Comparison of ENCODE assay signal across 9 mouse cellular contexts in genomic region chr14:61571366-61571765, GRCm38 (mm10). TPM values are rescaled to one million over a fixed set of nuclear protein-coding genes. Genes with fewer than 3 reads are reported as not detected.
DNase-seq lines count a peak whose midpoint lies in the region; ATAC-seq and TF ChIP-seq lines count a peak whose summit lies in the region.
"Had no signal": no experiment of that assay in that cellular context is flagged by ENCODE, and none has a peak within 500 bp of the region (broad histone marks: within the 10 kb centered on the region; RNA-seq: fewer than 3 reads in every experiment).

No protein-coding gene starts in this region.

- peaks cover 1% of the 10 kb centered on the region for H3K4me1 ChIP-seq in heart, adult 2 months (ENCODE audit: control insufficient read depth, insufficient read depth, low read length)
- no peaks in the 10 kb centered on the region for H3K4me1 ChIP-seq in lung, embryonic 14.5 days (ENCODE audit: insufficient read depth)

- intact Hi-C loops in heart, adult 2 months (cut with DNase I), result loop anchor here (1.0 kb wide), 3 partner anchors 471 to 887 kb away; no protein-coding TSS in a partner anchor

- H3K79me2 ChIP-seq in heart, adult 2 months (replicated peaks; ENCODE audit: control insufficient read depth, insufficient read depth, low read length), result no peaks in the 10 kb centered on the region

- no peak overlapping the region for H3K27ac ChIP-seq in heart, adult 2 months
- no peak overlapping the region for H3K27ac ChIP-seq in lung, embryonic 14.5 days (ENCODE audit: low read depth)
- H3K27ac ChIP-seq: macrophage had no signal

- no peaks in the 10 kb centered on the region for H3K9me3 ChIP-seq in lung, embryonic 14.5 days (ENCODE audit: low read depth, low read length)

- peak overlapping the region; percentile 11; the same call in 1 of the 2 replicates for H3K4me3 ChIP-seq in heart, adult 2 months
- H3K4me3 ChIP-seq in lung, embryonic 14.5 days (ENCODE audit: low read depth, low read length), result no peak overlapping the region

- TF ChIP-seq EP300 in heart, adult 2 months (IDR thresholded peaks at IDR 0.05; ENCODE audit: insufficient read depth, low read depth, low read length), result peak; percentile 72; the same call in 1 of the 2 replicates

- no peak overlapping the region for H3K9ac ChIP-seq in heart, adult 2 months (ENCODE audit: low read depth, low read length)
- H3K9ac ChIP-seq in lung, embryonic 14.5 days, result no peak overlapping the region

- ATAC-seq in common myeloid progenitor, adult 5-6 weeks (replicated peaks; ENCODE audit: low read depth, poor library complexity, severe bottlenecking), result peak; percentile 80
- ATAC-seq in lung, embryonic 14.5 days (ENCODE audit: insufficient read depth), result no peak

- H3K4me2 ChIP-seq in lung, embryonic 14.5 days, result no peak overlapping the region; the same call in 1 of the 2 replicates

- 6% methylated on average over 4 of the region's 4 CpGs for WGBS in heart, adult 2 months
- WGBS in lung, embryonic 14.5 days, result 6% methylated on average over 4 of the region's 4 CpGs

- no peaks in the 10 kb centered on the region for H3K27me3 ChIP-seq in heart, adult 2 months (ENCODE audit: control insufficient read depth, insufficient read depth, low read length)
- no peaks in the 10 kb centered on the region for H3K27me3 ChIP-seq in lung, embryonic 14.5 days (ENCODE audit: insufficient read depth, low read length)

- peak; percentile 98 for TF ChIP-seq CTCF in heart, adult 2 months (IDR thresholded peaks at IDR 0.05)
- TF ChIP-seq CTCF in lung, embryonic 14.5 days (IDR thresholded peaks at IDR 0.05; ENCODE audit: low read depth), result peak; percentile 90

- no peaks in the 10 kb centered on the region for H3K36me3 ChIP-seq in heart, adult 2 months (ENCODE audit: control insufficient read depth, insufficient read depth, low read length)
- no peaks in the 10 kb centered on the region for H3K36me3 ChIP-seq in lung, embryonic 14.5 days (ENCODE audit: insufficient read depth)

- peak; percentile 77 for DNase-seq in CD4-positive helper T cell, adult 2 months (ENCODE audit: low read depth, low spot score)
- DNase-seq in T-cell, adult 2 months (ENCODE audit: low spot score), result peak; percentile 78
- peak; percentile 81 to 88 for DNase-seq in heart, adult 2 months
- peak; percentile 85 to 98 for DNase-seq in kidney, postnatal 36 days
- peak; percentile 94 for DNase-seq in lung, embryonic 14.5 days
- DNase-seq in right cerebral cortex, adult 18-20 months, result peak; percentile 82
- peak; percentile 78 for DNase-seq in urinary bladder, adult 2 months (ENCODE audit: low spot score)

- TF ChIP-seq POLR2A in heart, adult 2 months (IDR thresholded peaks at IDR 0.05; ENCODE audit: insufficient read depth, low read depth, low read length), result no peak

RNA-seq across cellular contexts. Expression of gene Spryd7, which starts 14.7 kb away (rescaled TPM):
- 9.5 and 9.9 TPM in 2 replicates for total RNA-seq in common myeloid progenitor, adult 5-6 weeks (2017)
- 10 to 100 TPM; 50.0 to 56.8 TPM for total RNA-seq in heart, adult 2 months (2021)
- polyA plus RNA-seq in heart, adult 2 months (2012; rRNA removed), result 16.3 and 24.2 TPM in 2 replicates
- 21.9 and 22.5 TPM in 2 replicates for polyA plus RNA-seq in lung, embryonic 14.5 days (2014; fragmentation: Nextera tagmentation; extraction: Ambion mirVana)
- 17.0 and 18.2 TPM in 2 replicates for polyA plus RNA-seq in urinary bladder, adult 2 months (2012; rRNA removed)

RNA-seq across cellular contexts. Expression of gene Trim13, which starts 26.7 kb away (rescaled TPM):
- 19.4 and 22.4 TPM in 2 replicates for total RNA-seq in common myeloid progenitor, adult 5-6 weeks (2017)
- total RNA-seq in heart, adult 2 months (2021), result 1 to 10 TPM; 6.6 to 7.5 TPM
- 4.8 and 11.0 TPM in 2 replicates for polyA plus RNA-seq in heart, adult 2 months (2012; rRNA removed)
- polyA plus RNA-seq in lung, embryonic 14.5 days (2014; fragmentation: Nextera tagmentation; extraction: Ambion mirVana), result 15.1 and 18.9 TPM in 2 replicates
- polyA plus RNA-seq in urinary bladder, adult 2 months (2012; rRNA removed), result 17.2 and 20.9 TPM in 2 replicates

RNA-seq across cellular contexts. Expression of gene Kcnrg, which starts 35.9 kb away (rescaled TPM):
- 0.19 and 0.87 TPM in 2 replicates for total RNA-seq in common myeloid progenitor, adult 5-6 weeks (2017)
- total RNA-seq in heart, adult 2 months (2021), result under 1 TPM in 1 of 2 experiments, not detected in 1; 0.13 TPM
- 0.09 and 0.51 TPM in 2 replicates for polyA plus RNA-seq in heart, adult 2 months (2012; rRNA removed)
- polyA plus RNA-seq in lung, embryonic 14.5 days (2014; fragmentation: Nextera tagmentation; extraction: Ambion mirVana), result 0.74 and 0.93 TPM in 2 replicates
- polyA plus RNA-seq in urinary bladder, adult 2 months (2012; rRNA removed), result 0.25 TPM in 2 replicates
- polyA plus RNA-seq: macrophage had no signal
